Mouse (Mus musculus): ENCODE results near the gene Gm5128.
A peak's percentile ranks its signal among the peaks of the same experiment; 100 is the strongest.
"Not testable (repeated sequence)": the region's sequence is repeated elsewhere in the genome, so short reads cannot be mapped to it uniquely, and the experiment has no call there.

Gm5128 gene

DNA sequence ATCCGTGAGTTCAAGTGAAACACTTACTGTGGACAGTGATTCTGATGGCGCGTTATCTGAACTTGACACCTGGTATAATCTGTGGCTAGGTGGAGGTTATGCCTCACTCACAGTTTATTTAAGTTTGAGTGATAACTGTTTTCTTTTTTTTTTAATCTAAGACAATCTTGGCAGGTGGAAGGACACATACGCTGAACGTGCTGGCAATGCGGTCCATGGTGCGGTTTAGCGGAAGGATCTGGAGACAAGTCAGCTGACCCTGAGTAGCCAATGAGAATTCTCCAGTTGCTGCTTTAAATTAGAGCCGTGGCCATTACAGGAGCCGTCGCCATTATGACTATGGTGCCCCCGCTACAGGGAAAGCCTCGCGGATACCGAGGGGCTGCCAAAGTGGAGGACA is at the start of gene Gm5128:
Gene Gm5128 (plus strand): TSS at position 301 of the 400 bp plus-strand sequence.
- not testable (repeated sequence) for DNase-seq

DNA sequence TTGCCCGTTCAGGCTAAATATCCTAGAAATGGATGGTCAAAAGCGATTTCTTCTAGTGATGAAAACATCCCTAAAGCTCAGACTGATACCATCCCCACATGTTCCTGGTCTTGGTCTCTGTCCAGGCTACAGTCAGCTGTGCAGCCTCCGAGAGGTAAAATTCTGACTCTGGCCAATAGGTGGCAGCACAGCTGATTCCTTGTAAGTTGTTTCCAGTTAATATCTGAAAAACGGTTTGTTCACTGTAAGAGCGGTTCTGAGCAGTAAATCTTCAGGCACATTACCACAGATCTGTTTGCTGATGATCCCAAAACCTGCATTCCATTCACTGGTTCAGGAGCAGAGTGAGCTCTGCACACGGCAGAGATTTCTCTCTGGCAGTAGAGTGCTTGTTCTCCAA is 12.4 kb upstream of the Gm5128 start:
- not testable (repeated sequence) for DNase-seq

DNA sequence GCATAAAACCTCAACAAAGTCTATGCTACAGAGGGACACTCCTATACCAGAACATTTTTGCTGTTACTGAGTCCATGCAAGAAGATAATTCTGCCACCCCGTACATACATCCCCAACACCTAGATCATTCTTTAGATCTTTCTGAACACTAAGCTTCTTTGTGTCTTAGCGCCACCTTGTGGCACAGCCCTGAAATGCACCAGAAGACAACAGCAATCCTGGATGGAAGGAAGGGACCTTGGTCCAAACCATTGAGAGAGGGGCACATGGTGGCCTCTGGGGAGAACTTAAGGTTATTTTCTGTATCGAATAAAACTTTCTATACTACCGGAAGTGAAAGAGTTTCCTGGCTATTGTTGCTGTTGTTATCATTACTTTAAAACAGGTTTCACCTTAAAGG is 11.1 kb upstream of the Gm5128 start:
- not testable (repeated sequence) for DNase-seq

DNA sequence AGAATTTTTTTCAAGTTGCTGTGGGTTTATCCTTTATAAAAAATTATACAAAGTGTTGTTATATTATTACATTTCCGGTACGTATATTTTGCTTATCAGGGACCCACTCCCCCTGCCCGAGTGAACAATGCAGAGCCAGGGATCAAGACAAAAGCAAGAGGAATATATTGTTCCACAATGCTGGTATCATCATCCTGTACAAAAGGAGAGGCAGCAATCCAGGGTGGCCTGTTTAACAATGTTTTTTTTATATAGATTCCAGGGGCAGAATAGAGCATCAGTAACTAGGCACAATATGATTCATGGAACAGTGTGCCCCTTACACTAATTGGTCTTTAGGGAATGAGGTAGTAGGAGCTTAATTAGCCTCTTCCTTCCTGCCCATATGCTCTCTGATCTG is 30.5 kb downstream of the Gm5128 start:
- DNase-seq = not testable (repeated sequence)

DNA sequence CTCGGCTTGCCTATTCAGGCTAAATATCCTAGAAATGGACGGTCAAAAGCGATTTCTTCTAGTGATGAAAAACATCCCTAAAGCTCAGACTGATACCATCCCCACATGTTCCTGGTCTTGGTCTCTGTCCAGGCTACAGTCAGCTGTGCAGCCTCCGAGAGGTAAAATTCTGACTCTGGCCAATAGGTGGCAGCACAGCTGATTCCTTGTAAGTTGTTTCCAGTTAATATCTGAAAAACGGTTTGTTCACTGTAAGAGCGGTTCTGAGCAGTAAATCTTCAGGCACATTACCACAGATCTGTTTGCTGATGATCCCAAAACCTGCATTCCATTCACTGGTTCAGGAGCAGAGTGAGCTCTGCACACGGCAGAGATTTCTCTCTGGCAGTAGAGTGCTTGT is 48.1 kb downstream of the Gm5128 start:
- DNase-seq = peak in 1 of 2 experiments; percentile 0

DNA sequence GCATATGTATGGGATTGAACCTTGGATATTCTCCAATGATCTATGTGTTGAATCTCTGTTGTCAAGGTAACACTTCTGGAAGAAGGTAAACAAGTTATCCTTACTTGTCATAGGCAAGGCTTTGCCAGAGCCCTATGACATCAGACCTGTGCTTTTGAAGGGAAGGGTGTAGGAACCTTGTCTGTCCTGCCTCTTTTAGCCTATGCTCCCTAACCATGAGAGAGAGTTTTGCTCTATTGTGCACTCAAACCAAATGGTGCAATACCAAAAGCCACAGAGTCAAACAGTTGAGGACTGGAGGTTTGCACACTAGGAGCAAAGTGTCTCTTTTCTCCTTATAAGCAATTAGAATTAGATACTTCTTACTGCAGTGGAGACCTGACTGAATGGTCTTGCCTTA is 48.7 kb downstream of the Gm5128 start:
- DNase-seq = not testable (repeated sequence)

DNA sequence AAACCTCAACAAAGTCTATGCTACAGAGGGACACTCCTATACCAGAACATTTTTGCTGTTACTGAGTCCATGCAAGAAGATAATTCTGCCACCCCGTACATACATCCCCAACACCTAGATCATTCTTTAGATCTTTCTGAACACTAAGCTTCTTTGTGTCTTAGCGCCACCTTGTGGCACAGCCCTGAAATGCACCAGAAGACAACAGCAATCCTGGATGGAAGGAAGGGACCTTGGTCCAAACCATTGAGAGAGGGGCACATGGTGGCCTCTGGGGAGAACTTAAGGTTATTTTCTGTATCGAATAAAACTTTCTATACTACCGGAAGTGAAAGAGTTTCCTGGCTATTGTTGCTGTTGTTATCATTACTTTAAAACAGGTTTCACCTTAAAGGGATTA is 49.4 kb downstream of the Gm5128 start:
- DNase-seq = not testable (repeated sequence)
